Mouse (Mus musculus): ENCODE measurements around the gene Man1a.

Gene Man1a

DNA sequence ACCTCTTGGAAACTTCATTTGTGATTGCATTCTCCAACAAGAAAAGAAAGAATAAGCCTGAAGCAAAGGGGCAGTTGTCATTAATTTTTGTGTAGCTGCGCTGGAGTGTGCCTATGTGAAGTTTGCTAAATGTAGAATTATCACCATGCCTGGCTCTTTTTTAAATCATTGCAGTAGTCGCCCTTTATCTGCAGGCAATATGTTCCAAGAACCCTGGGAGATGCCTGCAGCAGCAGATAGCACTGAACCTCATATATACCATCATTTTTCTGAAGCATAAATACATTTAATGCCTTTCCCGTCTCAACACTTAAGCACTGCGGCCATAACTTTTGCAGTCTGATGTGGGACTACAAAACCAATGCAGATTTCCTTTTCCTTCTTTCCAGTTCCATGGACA, 50.3 kb downstream of the Man1a start:
- H3K4me1 ChIP-seq (replicated peaks; ENCODE audit: low read depth, low read length): no peaks in the 10 kb centered on the region
- no peaks in the 10 kb centered on the region for H3K9me3 ChIP-seq (ENCODE audit: low read length)
- TF ChIP-seq NANOG (IDR thresholded peaks at IDR 0.05; ENCODE audit: borderline replicate concordance, low read length) (no peak), POU5F1 (IDR thresholded peaks at IDR 0.05; ENCODE audit: borderline replicate concordance, low read length) (no peak)
- H3K36me3 ChIP-seq (ENCODE audit: insufficient read depth, low read length): no peaks in the 10 kb centered on the region
- H3K27me3 ChIP-seq (ENCODE audit: insufficient read depth, low read length): no peaks in the 10 kb centered on the region
- H3K4me3 ChIP-seq (replicated peaks; ENCODE audit: low read length): no peak overlapping the region

DNA sequence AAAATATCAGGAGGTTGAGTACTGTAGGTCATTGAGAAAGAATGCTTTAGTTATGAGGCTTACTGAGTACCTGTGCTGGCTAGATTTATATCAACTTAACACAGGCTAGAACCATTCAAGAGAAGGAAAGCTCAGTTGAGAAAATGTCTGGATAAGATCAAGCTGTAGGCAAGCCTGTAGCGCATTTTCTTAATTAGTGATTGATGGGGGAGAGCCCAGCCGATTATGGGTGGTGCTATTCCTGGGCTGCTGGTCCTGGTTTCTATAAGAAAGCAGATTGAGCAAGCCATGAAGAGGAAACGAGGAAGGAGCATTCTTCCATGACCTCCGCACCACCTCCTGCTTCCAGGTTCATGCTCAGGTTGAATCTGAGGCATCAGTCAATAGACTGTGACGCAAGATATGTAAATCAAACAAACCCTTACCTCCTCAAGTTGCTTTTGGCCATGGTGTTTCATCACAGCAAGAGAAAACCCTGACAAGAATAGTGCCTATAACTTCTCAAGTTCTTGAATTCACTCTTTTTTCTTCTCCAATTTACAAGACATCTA, 58.4 kb downstream of the Man1a start:
- TF ChIP-seq NANOG (IDR thresholded peaks at IDR 0.05; ENCODE audit: borderline replicate concordance, low read length) (no peak), POU5F1 (IDR thresholded peaks at IDR 0.05; ENCODE audit: borderline replicate concordance, low read length) (no peak), CTCF (conservative IDR thresholded peaks at IDR 0.05; ENCODE audit: low read length) (no peak)
- Histone ChIP-seq H3K9me3 (ENCODE audit: low read length) (no peaks in the 10 kb centered on the region), H3K36me3 (ENCODE audit: insufficient read depth, low read length) (no peaks in the 10 kb centered on the region)

DNA sequence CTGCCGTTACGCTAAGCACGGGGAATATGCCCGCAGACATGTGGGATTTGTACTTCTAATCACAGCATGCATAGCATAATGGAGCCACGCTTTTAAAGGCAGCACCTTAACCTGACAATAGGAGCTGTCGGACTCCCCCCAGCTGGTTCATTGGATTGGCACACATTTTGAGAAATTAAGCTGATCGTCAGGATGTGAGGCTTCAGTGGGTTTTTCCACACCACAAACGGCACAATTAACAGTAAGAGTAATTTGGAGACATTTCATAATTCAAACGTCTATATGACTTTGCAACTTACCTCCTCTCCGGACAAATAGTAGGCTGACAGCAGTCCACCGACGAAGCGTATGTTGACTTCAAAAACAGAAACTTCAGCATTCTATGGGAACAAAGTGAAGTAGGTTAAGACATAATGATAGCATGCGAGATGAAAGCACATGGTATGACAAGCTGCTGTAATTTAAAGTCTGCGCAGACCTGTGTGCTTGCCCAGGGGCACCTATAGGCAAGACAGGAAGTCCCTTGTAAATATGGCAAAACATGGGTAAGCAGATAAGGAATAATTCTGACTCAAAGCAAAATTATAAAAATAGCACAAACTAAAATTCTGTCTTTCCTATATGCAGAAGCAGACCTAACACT, 62.2 kb downstream of the Man1a start:
- TF ChIP-seq CTCF (conservative IDR thresholded peaks at IDR 0.05; ENCODE audit: low read length) (no peak), POU5F1 (IDR thresholded peaks at IDR 0.05; ENCODE audit: borderline replicate concordance, low read length) (no peak), NANOG (IDR thresholded peaks at IDR 0.05; ENCODE audit: borderline replicate concordance, low read length) (no peak)
- Histone ChIP-seq H3K4me3 (replicated peaks; ENCODE audit: low read length) (no peak overlapping the region), H3K36me3 (ENCODE audit: insufficient read depth, low read length) (no peaks in the 10 kb centered on the region), H3K4me1 (replicated peaks; ENCODE audit: low read depth, low read length) (no peaks in the 10 kb centered on the region), H3K9me3 (ENCODE audit: low read length) (no peaks in the 10 kb centered on the region), H3K27me3 (ENCODE audit: insufficient read depth, low read length) (no peaks in the 10 kb centered on the region)

More for the DNA sequence above, 58.4 kb downstream of the Man1a start:
- no peaks in the 10 kb centered on the region for H3K4me1 ChIP-seq (replicated peaks; ENCODE audit: low read depth, low read length)
- H3K4me3 ChIP-seq (replicated peaks; ENCODE audit: low read length): no peak overlapping the region
- no peaks in the 10 kb centered on the region for H3K27me3 ChIP-seq (ENCODE audit: insufficient read depth, low read length)

DNA sequence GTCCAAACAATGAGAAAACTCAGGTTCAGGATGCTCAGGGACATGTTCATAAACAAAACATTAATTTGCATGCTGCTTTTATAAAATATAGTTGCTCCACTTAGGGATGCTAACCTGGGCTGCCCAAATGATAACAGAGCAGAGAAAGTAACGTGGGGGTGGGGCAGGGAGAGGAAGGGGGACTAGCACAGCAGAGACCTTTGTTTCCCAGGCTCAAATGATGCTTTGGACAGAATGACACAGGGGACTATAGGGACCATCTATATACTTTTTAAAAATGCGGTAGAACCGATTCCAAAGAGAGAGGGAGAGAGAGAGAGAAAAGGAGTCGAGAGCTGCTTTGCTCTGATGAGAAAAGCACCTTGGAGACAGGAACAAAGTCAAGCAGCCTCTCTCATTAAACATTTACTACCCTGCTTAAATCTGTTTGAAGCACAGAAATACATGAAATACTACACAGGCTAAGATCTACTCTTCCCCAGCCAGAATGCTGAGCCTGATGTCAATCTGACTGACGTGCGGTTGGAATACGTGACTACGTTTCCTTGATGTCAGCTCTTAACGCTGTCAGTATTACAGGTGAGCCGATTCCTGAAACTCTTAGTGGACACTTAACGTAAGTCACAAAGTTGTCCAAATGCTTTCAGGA, 63.1 kb downstream of the Man1a start:
- Histone ChIP-seq H3K4me1 (replicated peaks; ENCODE audit: low read depth, low read length) (no peaks in the 10 kb centered on the region), H3K27me3 (ENCODE audit: insufficient read depth, low read length) (no peaks in the 10 kb centered on the region), H3K9me3 (ENCODE audit: low read length) (no peaks in the 10 kb centered on the region), H3K36me3 (ENCODE audit: insufficient read depth, low read length) (no peaks in the 10 kb centered on the region), H3K4me3 (replicated peaks; ENCODE audit: low read length) (no peak overlapping the region)
- TF ChIP-seq NANOG (IDR thresholded peaks at IDR 0.05; ENCODE audit: borderline replicate concordance, low read length) (no peak), CTCF (conservative IDR thresholded peaks at IDR 0.05; ENCODE audit: low read length) (no peak), POU5F1 (IDR thresholded peaks at IDR 0.05; ENCODE audit: borderline replicate concordance, low read length) (no peak)

DNA sequence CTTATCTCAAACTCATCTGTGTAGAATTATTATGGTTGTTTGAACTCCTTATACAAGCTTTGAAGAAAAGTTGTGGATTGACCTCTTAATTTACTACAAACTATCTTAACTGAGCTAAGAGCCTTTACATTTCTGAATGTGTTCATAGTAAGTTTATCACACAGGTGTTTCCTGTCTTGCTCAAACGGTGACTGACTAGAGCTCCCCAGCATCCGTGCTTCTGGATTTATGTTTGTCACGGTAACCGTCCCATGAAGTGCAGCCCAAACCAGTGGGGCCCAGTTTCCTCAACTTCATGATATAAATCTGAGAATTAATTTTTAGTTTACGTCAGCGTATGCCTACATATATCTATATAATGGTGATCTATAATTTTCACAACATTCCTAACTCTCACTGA, 67.3 kb downstream of the Man1a start:
- H3K9me3 ChIP-seq (ENCODE audit: low read length): no peaks in the 10 kb centered on the region
- TF ChIP-seq POU5F1 (IDR thresholded peaks at IDR 0.05; ENCODE audit: borderline replicate concordance, low read length): no peak
- no peak for TF ChIP-seq CTCF (conservative IDR thresholded peaks at IDR 0.05; ENCODE audit: low read length)
- TF ChIP-seq NANOG (IDR thresholded peaks at IDR 0.05; ENCODE audit: borderline replicate concordance, low read length): no peak
- H3K4me1 ChIP-seq (replicated peaks; ENCODE audit: low read depth, low read length): no peaks in the 10 kb centered on the region
- no peak overlapping the region for H3K4me3 ChIP-seq (replicated peaks; ENCODE audit: low read length)
- H3K36me3 ChIP-seq (ENCODE audit: insufficient read depth, low read length): no peaks in the 10 kb centered on the region
- no peaks in the 10 kb centered on the region for H3K27me3 ChIP-seq (ENCODE audit: insufficient read depth, low read length)

DNA sequence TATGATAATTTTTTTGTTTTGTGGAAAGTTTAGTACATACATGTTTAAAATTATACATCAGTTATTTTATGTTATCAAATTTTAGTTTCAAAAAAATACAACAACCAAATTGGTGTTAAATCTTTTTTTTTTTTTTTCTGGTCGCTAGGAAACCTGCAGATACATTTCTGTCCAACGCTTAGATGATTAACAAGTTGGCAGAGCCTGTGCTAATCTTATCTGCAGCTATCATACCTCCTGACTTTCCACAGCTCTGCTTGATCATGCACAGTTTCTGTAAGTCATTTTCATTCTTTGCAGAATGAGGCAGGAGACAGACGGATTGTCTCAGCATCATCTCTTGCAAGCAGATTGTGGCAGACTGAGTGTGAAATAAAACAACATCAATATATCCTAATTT, 69.5 kb downstream of the Man1a start:
- no peaks in the 10 kb centered on the region for H3K36me3 ChIP-seq (ENCODE audit: insufficient read depth, low read length)
- no peaks in the 10 kb centered on the region for H3K4me1 ChIP-seq (replicated peaks; ENCODE audit: low read depth, low read length)
- no peaks in the 10 kb centered on the region for H3K9me3 ChIP-seq (ENCODE audit: low read length)
- no peak overlapping the region for H3K4me3 ChIP-seq (replicated peaks; ENCODE audit: low read length)
- H3K27me3 ChIP-seq (ENCODE audit: insufficient read depth, low read length): no peaks in the 10 kb centered on the region
- TF ChIP-seq POU5F1 (IDR thresholded peaks at IDR 0.05; ENCODE audit: borderline replicate concordance, low read length) (no peak), NANOG (IDR thresholded peaks at IDR 0.05; ENCODE audit: borderline replicate concordance, low read length) (no peak), CTCF (conservative IDR thresholded peaks at IDR 0.05; ENCODE audit: low read length) (no peak)

DNA sequence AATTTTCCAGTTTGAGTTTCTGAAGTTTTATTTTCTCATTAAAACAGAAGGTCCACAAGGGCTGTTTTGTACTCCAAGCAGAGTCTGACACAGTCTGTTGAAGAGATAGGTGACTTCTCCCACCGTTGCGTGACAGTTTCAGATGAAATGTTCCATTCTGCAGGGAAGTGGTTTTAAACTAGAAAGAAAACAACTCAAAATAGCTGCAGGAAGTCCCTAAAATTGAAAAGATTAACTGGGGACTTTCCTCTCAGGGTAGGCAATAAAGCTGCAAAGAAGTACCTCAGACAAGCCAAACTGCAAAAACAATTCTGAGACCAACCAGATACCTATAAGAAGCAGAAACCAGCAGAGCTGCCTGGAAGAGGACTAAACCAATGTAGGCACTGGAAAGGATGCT, 70.6 kb downstream of the Man1a start:
- Histone ChIP-seq H3K9me3 (ENCODE audit: low read length) (no peaks in the 10 kb centered on the region), H3K36me3 (ENCODE audit: insufficient read depth, low read length) (no peaks in the 10 kb centered on the region), H3K4me1 (replicated peaks; ENCODE audit: low read depth, low read length) (no peaks in the 10 kb centered on the region), H3K4me3 (replicated peaks; ENCODE audit: low read length) (no peak overlapping the region), H3K27me3 (ENCODE audit: insufficient read depth, low read length) (no peaks in the 10 kb centered on the region)
- TF ChIP-seq NANOG (IDR thresholded peaks at IDR 0.05; ENCODE audit: borderline replicate concordance, low read length) (no peak), POU5F1 (IDR thresholded peaks at IDR 0.05; ENCODE audit: borderline replicate concordance, low read length) (no peak)

DNA sequence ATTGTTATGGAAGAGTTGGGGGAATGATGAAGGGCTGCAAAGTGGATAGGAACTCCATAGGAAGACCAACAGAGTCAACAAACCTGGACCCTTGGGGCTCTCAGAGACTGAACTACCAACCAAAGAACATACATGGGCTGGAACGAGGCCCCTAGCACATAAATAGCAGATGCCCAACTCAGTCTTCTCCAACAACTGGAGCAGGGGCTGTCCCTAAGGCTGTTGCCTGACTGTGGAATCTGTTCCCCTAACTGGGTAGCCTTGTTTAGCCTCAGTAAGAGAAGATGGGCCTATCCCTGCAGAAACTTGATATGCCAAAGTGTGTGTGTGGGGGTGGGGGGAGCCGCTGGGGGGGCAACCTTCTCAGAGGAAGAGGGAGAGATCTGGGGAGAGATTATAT, 73.5 kb downstream of the Man1a start:
- H3K4me3 ChIP-seq (replicated peaks; ENCODE audit: low read length): no peak overlapping the region
- H3K27me3 ChIP-seq (ENCODE audit: insufficient read depth, low read length): no peaks in the 10 kb centered on the region
- no peaks in the 10 kb centered on the region for H3K36me3 ChIP-seq (ENCODE audit: insufficient read depth, low read length)
- no peaks in the 10 kb centered on the region for H3K4me1 ChIP-seq (replicated peaks; ENCODE audit: low read depth, low read length)
- H3K9me3 ChIP-seq (ENCODE audit: low read length): no peaks in the 10 kb centered on the region
- TF ChIP-seq CTCF (conservative IDR thresholded peaks at IDR 0.05; ENCODE audit: low read length): no peak
- no peak for TF ChIP-seq POU5F1 (IDR thresholded peaks at IDR 0.05; ENCODE audit: borderline replicate concordance, low read length)
- no peak for TF ChIP-seq NANOG (IDR thresholded peaks at IDR 0.05; ENCODE audit: borderline replicate concordance, low read length)
